Mouse (Mus musculus): ENCODE measurements around the gene Mesp1. TPM values are rescaled to one million over a fixed set of nuclear protein-coding genes. Genes with fewer than 3 reads are reported as not detected.
A peak's percentile ranks its signal among the peaks of the same experiment; 100 is the strongest.

Mesp1 gene
- total RNA-seq, 2 experiments from 2014 or later, result 0.27 TPM; not detected in 1

DNA sequence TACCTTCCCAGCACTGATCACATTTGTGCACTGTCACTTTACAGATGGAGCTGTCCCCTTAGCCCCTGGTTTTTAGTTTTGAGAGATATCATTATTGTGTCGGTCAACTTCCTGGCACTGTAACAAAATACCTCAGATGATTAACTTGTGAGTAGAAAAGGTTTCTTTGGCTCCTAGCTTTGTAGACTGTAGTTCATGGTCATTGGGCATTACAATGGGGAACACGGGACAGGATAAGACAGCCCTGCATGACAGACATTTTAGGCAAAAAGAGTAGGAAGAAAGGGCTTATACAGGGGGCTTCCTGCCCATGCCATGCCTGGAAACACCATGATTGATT lies 11.1 kb downstream of the Mesp1 start:
- intact Hi-C loops (cut with DNase I), result no loop called here
- no peak overlapping the region for H3K4me3 ChIP-seq

GRCm38 (mm10) chr7:79781826-79782515 lies 11.6 kb downstream of the Mesp1 start:
- no peak overlapping the region for H3K27ac ChIP-seq
- DNase-seq (ENCODE audit: extremely low spot score in 1 of 2, low spot score in 2 of 2), result no peak
- TF ChIP-seq CTCF (IDR thresholded peaks at IDR 0.05), result no peak
- H3K4me3 ChIP-seq, result no peak overlapping the region
- intact Hi-C loops (cut with DNase I), result no loop called here

More for the DNA sequence above, 11.1 kb downstream of the Mesp1 start:
- H3K27ac ChIP-seq, result no peak overlapping the region
- no peak for DNase-seq (ENCODE audit: extremely low spot score in 1 of 2, low spot score in 2 of 2)
- no peak for TF ChIP-seq CTCF (IDR thresholded peaks at IDR 0.05)

DNA sequence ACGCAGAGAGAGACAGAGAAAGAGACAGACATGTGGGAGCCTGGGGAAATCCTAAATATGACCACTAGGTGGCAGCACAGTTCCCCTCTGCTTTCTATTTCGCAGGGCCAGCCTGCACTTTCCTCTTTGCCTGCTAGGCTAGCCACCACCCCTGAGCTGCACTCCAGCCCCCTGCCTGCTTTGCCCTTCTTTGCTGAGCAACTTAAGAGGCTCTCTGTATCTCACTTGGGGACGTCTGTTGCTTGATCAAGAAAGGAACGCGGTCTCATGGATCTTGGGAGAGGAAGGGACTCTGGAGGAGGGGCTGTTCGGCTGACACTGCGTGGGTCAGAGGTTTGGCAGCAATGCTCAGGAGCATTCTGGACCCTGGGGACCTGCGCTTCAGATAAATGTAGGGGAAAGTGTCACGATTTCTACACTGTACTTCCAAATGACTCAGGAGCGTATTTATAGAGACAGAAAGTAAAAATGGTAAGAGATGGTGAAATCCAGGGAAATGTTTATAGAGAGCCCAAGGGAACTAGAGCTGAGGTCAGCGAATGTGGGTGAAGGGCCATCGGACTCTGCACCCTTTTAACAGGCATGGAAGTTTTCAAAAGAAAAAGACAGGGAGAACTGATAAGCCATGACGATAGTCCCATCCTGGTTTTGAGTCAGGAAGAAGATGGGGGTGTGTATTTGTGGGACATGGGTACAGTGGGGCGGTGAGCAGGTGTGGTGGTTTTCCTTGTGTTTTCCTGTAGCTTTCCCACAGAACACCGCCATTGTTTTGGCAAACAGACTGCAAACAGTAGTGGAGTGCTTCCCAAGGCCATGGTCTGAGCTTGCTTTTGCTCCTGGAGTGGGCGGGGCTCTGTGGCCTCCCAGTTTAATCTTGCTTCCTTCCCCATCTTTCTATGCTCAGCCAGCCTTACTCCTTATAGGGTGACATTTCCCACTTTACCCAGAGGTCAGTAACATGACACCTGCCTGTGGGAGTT lies 12.7 kb downstream of the Mesp1 start:
- intact Hi-C loops (cut with DNase I), result no loop called here

GRCm38 (mm10) chr7:79771561-79772512 lies 21.8 kb downstream of the Mesp1 start:
- Histone ChIP-seq H3K4me3 (no peak overlapping the region), H3K27ac (peak overlapping the region; percentile 41; the same call in 1 of the 2 replicates)
- intact Hi-C loops (cut with DNase I), result no loop called here
- no peak for DNase-seq (ENCODE audit: extremely low spot score in 1 of 2, low spot score in 2 of 2)
- no peak for TF ChIP-seq CTCF (IDR thresholded peaks at IDR 0.05)

More for the DNA sequence above, 12.7 kb downstream of the Mesp1 start:
- TF ChIP-seq CTCF (IDR thresholded peaks at IDR 0.05), result peak; percentile 99
- Histone ChIP-seq H3K4me3 (peak overlapping the region; percentile 36), H3K27ac (no peak overlapping the region)
- DNase-seq (ENCODE audit: extremely low spot score in 1 of 2, low spot score in 2 of 2), result peak; percentile 61 to 75

- intact Hi-C loops (cut with DNase I), result no loop called here
- Histone ChIP-seq H3K27ac (no peak overlapping the region), H3K4me3 (no peak overlapping the region)
- no peak for TF ChIP-seq CTCF (IDR thresholded peaks at IDR 0.05)
- no peak for DNase-seq (ENCODE audit: extremely low spot score in 1 of 2, low spot score in 2 of 2)
These were observed 23.9 kb downstream of the Mesp1 start for GRCm38 (mm10) chr7:79769664-79770063.

- no peak overlapping the region for H3K4me3 ChIP-seq
- intact Hi-C loops (cut with DNase I), result no loop called here
- no peak; the same call in 1 of the 2 replicates for TF ChIP-seq CTCF (IDR thresholded peaks at IDR 0.05)
- DNase-seq (ENCODE audit: extremely low spot score in 1 of 2, low spot score in 2 of 2), result no peak
- no peak overlapping the region for H3K27ac ChIP-seq
These were observed 27.6 kb downstream of the Mesp1 start for GRCm38 (mm10) chr7:79765991-79766390.

DNA sequence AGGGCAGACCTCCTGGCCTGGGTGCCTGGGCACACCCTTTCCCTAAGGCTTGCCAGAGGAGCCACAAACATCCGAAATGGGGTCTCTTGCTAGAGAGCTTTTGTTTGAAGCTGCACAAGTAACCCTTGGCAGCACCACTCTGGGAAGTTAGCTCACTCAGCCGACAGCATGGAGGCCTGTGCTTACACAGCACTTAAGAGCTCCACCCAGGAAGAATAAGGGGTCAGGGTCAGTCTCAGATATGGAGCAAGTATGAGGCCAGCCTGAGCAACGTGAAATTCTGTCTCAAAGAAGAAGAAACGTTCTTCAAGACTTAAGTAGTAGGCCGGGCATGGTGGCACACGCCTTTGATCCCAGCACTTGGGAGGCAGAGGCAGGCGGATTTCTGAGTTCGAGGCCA lies 31.5 kb downstream of the Mesp1 start:
- Histone ChIP-seq H3K27ac (no peak overlapping the region), H3K4me3 (no peak overlapping the region)
- intact Hi-C loops (cut with DNase I), result no loop called here
- no peak for TF ChIP-seq CTCF (IDR thresholded peaks at IDR 0.05)
- no peak for DNase-seq (ENCODE audit: extremely low spot score in 1 of 2, low spot score in 2 of 2)

DNA sequence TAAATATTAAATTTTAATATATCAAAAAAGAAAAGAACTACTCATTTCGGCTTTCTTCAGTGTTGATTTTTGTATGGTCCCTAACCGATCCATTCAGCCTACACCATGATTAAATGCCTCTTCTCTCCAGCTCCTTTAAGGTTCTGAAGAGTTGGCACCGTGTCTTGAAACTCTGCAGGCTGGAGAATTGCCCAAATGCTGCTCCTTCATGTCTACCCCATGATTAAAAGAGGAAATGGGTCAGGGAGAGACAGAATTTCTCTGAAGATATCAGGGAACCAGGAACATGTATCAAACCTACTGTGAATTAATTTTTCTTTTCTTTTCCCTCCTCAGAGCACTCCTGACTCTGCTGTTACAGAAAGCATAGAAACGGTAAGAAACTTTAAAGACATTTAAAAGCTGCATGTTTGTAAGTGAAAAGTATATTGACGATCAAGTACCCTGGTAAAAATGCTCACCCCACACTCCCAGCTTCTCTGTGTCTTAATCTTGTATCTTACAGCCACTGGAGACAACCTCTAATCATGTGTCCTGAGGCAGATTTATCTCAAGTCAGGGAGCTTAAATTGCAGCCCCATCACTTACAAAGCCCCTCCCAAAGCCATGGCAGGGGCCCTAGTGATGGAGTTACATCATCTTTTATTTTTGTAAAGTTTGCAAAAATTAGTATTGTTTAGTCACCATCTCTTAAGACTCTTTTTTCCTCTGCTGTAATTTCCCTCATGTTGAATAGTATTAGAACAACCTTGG lies 32.3 kb downstream of the Mesp1 start:
- Histone ChIP-seq H3K27ac (no peak overlapping the region), H3K4me3 (no peak overlapping the region)
- intact Hi-C loops (cut with DNase I), result no loop called here
- no peak for TF ChIP-seq CTCF (IDR thresholded peaks at IDR 0.05)
- DNase-seq (ENCODE audit: extremely low spot score in 1 of 2, low spot score in 2 of 2), result no peak

GRCm38 (mm10) chr7:79759766-79760165 lies 33.8 kb downstream of the Mesp1 start:
- intact Hi-C loops (cut with DNase I), result no loop called here
- no peak for DNase-seq (ENCODE audit: extremely low spot score in 1 of 2, low spot score in 2 of 2)
- no peak overlapping the region for H3K4me3 ChIP-seq
- no peak overlapping the region for H3K27ac ChIP-seq
- TF ChIP-seq CTCF (IDR thresholded peaks at IDR 0.05), result no peak

- intact Hi-C loops (cut with DNase I), result no loop called here
- no peak for DNase-seq (ENCODE audit: extremely low spot score in 1 of 2, low spot score in 2 of 2)
- no peak for TF ChIP-seq CTCF (IDR thresholded peaks at IDR 0.05)
- H3K4me3 ChIP-seq, result no peak overlapping the region
- no peak overlapping the region for H3K27ac ChIP-seq
These were observed 35.4 kb downstream of the Mesp1 start for GRCm38 (mm10) chr7:79758176-79758575.

DNA sequence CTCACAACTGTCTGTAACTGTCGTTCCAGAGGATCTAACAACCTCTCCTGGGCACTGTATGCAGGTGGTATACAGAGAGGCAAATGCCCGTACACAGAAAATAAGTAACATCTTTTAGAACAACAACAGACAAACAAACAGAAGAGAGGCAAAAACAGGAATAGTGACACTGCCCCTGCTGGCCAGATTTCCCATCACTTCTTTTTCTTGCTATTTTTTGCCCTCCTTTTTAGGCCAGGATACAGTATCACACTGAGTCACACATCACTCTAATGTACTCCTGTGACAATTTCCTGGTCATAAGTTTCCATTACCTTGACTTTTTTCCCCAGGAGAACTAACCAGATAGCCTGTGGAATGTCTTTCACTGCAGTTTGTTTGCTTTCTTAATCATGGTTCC lies 37.3 kb downstream of the Mesp1 start:
- Histone ChIP-seq H3K4me3 (no peak overlapping the region), H3K27ac (no peak overlapping the region)
- DNase-seq (ENCODE audit: extremely low spot score in 1 of 2, low spot score in 2 of 2), result no peak
- intact Hi-C loops (cut with DNase I), result no loop called here
- peak; percentile 13; the same call in 1 of the 2 replicates for TF ChIP-seq CTCF (IDR thresholded peaks at IDR 0.05)

Data from left cerebral cortex, adult 2 months (tissue).